Mouse (Mus musculus) lung, embryonic 16.5 days (tissue): ENCODE data around the gene Tpst2. TPM values are rescaled to one million over a fixed set of nuclear protein-coding genes. Genes with fewer than 3 reads are reported as not detected.
A peak's percentile ranks its signal among the peaks of the same experiment; 100 is the strongest.

Experiments used
- ATAC-seq: fragments of 200-750 bp; cut with Nextera tagmentation; 2 replicates; pipeline ENCODE4 v1.8.0; 2017; ENCODE audit warnings: low read depth, mild to moderate bottlenecking, moderate library complexity
- H3K27ac ChIP-seq: fragments of 300-500 bp; sonication (generic); 2 replicates; pipeline ENCODE4 v1.5.1; 2014; ENCODE audit warnings: mild to moderate bottlenecking, control low read depth, low read length
- H3K27me3 ChIP-seq: fragments of 300-500 bp; sonication (generic); 2 replicates; pipeline ENCODE4 v1.6.1; 2014; ENCODE audit warnings: low read depth, low read length, mixed read lengths; ENCODE audit not compliant: control insufficient read depth, insufficient read depth
- H3K36me3 ChIP-seq: fragments of 300-500 bp; sonication (generic); 2 replicates; pipeline ENCODE4 v1.6.1; 2014; ENCODE audit warnings: low read length; ENCODE audit not compliant: control insufficient read depth, insufficient read depth
- H3K4me1 ChIP-seq: fragments of 300-500 bp; sonication (generic); replicated peaks from 2 replicates; pipeline ENCODE4 v1.6.1; 2014; ENCODE audit warnings: low read length, mixed read lengths; ENCODE audit not compliant: control insufficient read depth, insufficient read depth
- H3K4me2 ChIP-seq: fragments of 300-500 bp; sonication (generic); 2 replicates; pipeline ENCODE4 v1.6.1; 2014; ENCODE audit warnings: low read depth, low read length, control low read depth
- H3K4me3 ChIP-seq: fragments of 300-500 bp; sonication (generic); 2 replicates; pipeline ENCODE4 v1.5.1; 2014; ENCODE audit warnings: mild to moderate bottlenecking, low read length, control low read depth
- H3K9ac ChIP-seq: fragments of 300-500 bp; sonication (generic); 2 replicates; pipeline ENCODE4 v1.6.1; 2014; ENCODE audit warnings: low read length, control low read depth
- H3K9me3 ChIP-seq: fragments of 300-500 bp; sonication (generic); 2 replicates; pipeline ENCODE4 v1.6.1; 2016; ENCODE audit warnings: low read length; ENCODE audit not compliant: control insufficient read depth
- WGBS: fragments of 180-500 bp; shearing (Covaris S2); extraction: QIAGEN DNeasy Blood & Tissue Kit; methylation state at CpG from one replicate; pipeline ENCODE4 v1.1.7; 2014; 5-methylcytosine and 5-hydroxymethylcytosine counted together
- polyA plus RNA-seq: library from polyadenylated mRNA; unstranded; fragments of >200 nt; fragmentation: Nextera tagmentation; extraction: Ambion mirVana; gene quantifications from 2 replicates; pipeline ENCODE4 v1.2.1, GENCODE M21; 2015

Gene Tpst2
- polyA plus RNA-seq, 1 experiment from 2014 or later = 67.9 TPM

DNA sequence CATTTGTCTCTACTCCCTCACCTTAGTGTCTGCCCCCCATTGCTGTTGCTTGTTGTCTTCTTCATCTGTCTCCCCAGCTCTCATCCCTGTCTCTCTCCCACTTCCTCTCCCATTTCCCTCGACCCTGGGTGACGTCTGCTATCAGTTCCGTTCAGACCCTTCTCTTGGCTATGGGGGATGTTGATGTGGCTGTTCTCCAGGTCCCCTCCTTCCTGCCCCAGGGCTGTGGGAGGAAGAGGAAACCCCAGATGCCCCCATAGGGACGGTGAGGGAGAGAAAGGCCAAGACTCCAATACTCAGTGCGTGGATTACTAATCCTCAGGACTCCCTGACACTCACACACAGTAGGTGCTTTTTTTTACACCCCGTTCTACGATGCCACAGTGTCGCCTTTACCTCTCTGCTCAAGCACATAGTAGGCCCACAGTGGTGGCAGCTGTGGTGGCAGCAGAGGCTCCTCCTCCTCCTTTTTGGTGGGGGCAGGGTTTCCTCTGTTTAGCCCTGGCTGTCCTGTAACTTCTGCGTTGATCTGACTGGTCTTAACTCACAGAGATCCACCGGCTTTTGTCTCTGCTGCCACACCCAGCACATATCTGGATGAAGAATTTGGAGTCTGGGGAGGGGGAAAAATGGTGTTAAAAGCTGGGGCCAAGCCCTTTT lies 7.2 kb downstream of the Tpst2 start:
- no peaks in the 10 kb centered on the region for H3K9me3 ChIP-seq
- no peak overlapping the region for H3K4me2 ChIP-seq
- no peak overlapping the region for H3K9ac ChIP-seq
- H3K4me1 ChIP-seq = peaks cover 26% of the 10 kb centered on the region
- no peak overlapping the region for H3K4me3 ChIP-seq
- peak; percentile 58 for ATAC-seq
- H3K27me3 ChIP-seq = no peaks in the 10 kb centered on the region
- no peaks in the 10 kb centered on the region for H3K36me3 ChIP-seq
- H3K27ac ChIP-seq = peak overlapping the region; percentile 80
- WGBS = 49% methylated on average over 10 of the region's 10 CpGs

GRCm38 (mm10) chr5:112284203-112284582 lies 7.7 kb downstream of the Tpst2 start:
- ATAC-seq = no peak

GRCm38 (mm10) chr5:112285548-112286085 lies 9.1 kb downstream of the Tpst2 start:
- no peak for ATAC-seq
- 88% methylated on average over 7 of the region's 7 CpGs for WGBS
- H3K4me1 ChIP-seq = peaks cover 34% of the 10 kb centered on the region
- H3K27ac ChIP-seq = no peak overlapping the region
- H3K9me3 ChIP-seq = no peaks in the 10 kb centered on the region
- H3K4me3 ChIP-seq = no peak overlapping the region
- no peak overlapping the region for H3K9ac ChIP-seq
- no peaks in the 10 kb centered on the region for H3K27me3 ChIP-seq
- no peak overlapping the region for H3K4me2 ChIP-seq
- no peaks in the 10 kb centered on the region for H3K36me3 ChIP-seq

More at GRCm38 (mm10) chr5:112284203-112284582, 7.7 kb downstream of the Tpst2 start:
- Histone ChIP-seq H3K4me2 (no peak overlapping the region), H3K4me3 (no peak overlapping the region), H3K27ac (peak overlapping the region; percentile 80), H3K27me3 (no peaks in the 10 kb centered on the region), H3K9ac (0 out of 2 replicates have a peak overlapping the region, but pooled peaks have one; percentile 8), H3K36me3 (no peaks in the 10 kb centered on the region), H3K4me1 (peaks cover 26% of the 10 kb centered on the region), H3K9me3 (no peaks in the 10 kb centered on the region)
- WGBS = 66% methylated on average over 7 of the region's 7 CpGs

- no peak for ATAC-seq
- 76% methylated on average over 2 of the region's 2 CpGs for WGBS
Measured at GRCm38 (mm10) chr5:112286608-112286983, 10.1 kb downstream of the Tpst2 start.

DNA sequence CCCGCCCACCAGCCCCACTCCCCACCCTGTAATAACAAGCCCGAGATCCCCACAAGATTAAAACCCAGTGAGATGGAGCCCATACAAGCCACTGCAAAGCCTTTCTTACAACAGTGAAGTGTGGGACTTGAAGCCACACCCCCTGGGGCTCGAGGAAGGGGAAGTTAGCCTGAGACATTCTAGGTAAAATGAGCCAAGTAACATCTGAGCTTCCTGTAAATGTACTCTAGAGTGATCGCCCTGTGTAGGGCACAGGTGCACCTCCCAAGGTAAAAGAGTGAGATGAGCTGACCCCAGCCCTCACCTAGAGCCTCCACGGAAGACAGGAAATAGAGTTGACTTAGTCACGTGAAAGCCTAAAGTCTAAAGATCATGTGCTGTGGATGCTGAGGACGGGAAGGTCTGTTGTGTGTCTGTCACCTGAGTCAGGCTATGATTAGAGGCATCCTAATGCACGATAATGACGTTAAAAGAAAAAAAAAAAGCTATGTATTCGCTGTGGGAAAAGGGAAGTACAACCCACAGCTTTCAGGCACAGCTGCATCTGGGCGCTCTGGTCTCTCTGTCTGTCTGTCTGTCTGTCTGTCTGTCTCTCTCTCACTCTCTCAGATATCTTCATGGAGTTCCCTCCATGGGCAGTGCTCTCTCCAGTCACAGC lies 10.6 kb downstream of the Tpst2 start:
- Histone ChIP-seq H3K36me3 (no peaks in the 10 kb centered on the region), H3K9ac (no peak overlapping the region), H3K27me3 (no peaks in the 10 kb centered on the region), H3K4me3 (no peak overlapping the region), H3K27ac (no peak overlapping the region), H3K4me2 (no peak overlapping the region), H3K9me3 (no peaks in the 10 kb centered on the region), H3K4me1 (peaks cover 28% of the 10 kb centered on the region)
- ATAC-seq = no peak
- WGBS = 60% methylated on average over 11 of the region's 11 CpGs

More at GRCm38 (mm10) chr5:112286608-112286983, 10.1 kb downstream of the Tpst2 start:
- Histone ChIP-seq H3K9ac (no peak overlapping the region), H3K36me3 (no peaks in the 10 kb centered on the region), H3K27ac (no peak overlapping the region), H3K4me2 (no peak overlapping the region), H3K9me3 (no peaks in the 10 kb centered on the region), H3K27me3 (no peaks in the 10 kb centered on the region), H3K4me3 (no peak overlapping the region), H3K4me1 (peaks cover 31% of the 10 kb centered on the region)

- Histone ChIP-seq H3K4me1 (peaks cover 25% of the 10 kb centered on the region), H3K27ac (no peak overlapping the region; the same call in 1 of the 2 replicates), H3K4me2 (no peak overlapping the region), H3K4me3 (no peak overlapping the region), H3K36me3 (no peaks in the 10 kb centered on the region), H3K27me3 (no peaks in the 10 kb centered on the region), H3K9me3 (no peaks in the 10 kb centered on the region), H3K9ac (no peak overlapping the region)
- no peak for ATAC-seq
- WGBS = 78% methylated on average over 2 of the region's 2 CpGs
Measured at GRCm38 (mm10) chr5:112287652-112288051, 11.2 kb downstream of the Tpst2 start.

- Histone ChIP-seq H3K27me3 (no peaks in the 10 kb centered on the region), H3K36me3 (no peaks in the 10 kb centered on the region), H3K27ac (0 out of 2 replicates have a peak overlapping the region, but pooled peaks have one; percentile 64), H3K4me1 (peaks cover 25% of the 10 kb centered on the region), H3K4me2 (peak overlapping the region; percentile 38), H3K9ac (peak overlapping the region; percentile 42; the same call in 1 of the 2 replicates), H3K9me3 (no peaks in the 10 kb centered on the region), H3K4me3 (peak overlapping the region; percentile 17)
- 0 out of 2 replicates have a peak, but pooled peaks have one; percentile 24 for ATAC-seq
- WGBS = 72% methylated on average over 9 of the region's 9 CpGs
Measured at GRCm38 (mm10) chr5:112288193-112289141, 12.0 kb downstream of the Tpst2 start.

DNA sequence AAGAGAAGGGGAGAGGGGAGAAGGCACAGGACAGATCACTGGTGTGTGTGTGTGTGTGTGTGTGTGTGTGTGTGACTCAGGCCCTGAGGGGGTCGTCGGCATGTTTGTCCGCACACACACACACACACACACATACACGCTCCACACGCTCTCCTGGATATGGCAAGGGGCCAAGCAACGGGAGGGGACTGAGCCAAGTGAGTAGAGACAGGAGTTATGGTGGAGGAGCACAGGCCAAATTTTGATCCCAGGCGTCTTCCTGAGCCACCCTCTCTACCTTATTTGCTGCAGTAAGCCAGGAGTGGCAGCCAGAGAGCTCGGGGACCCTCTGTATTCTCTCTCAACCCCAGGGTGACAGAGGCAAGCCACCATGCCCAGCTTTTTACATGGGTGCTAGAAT lies 12.7 kb downstream of the Tpst2 start:
- no peak overlapping the region for H3K27ac ChIP-seq
- H3K36me3 ChIP-seq = no peaks in the 10 kb centered on the region
- no peaks in the 10 kb centered on the region for H3K9me3 ChIP-seq
- peak overlapping the region; percentile 38 for H3K4me2 ChIP-seq
- H3K4me1 ChIP-seq = peaks cover 23% of the 10 kb centered on the region
- ATAC-seq = no peak
- 23% methylated on average over 8 of the region's 8 CpGs for WGBS
- H3K4me3 ChIP-seq = peak overlapping the region; percentile 36
- no peaks in the 10 kb centered on the region for H3K27me3 ChIP-seq
- peak overlapping the region; percentile 35 for H3K9ac ChIP-seq
